Mouse (Mus musculus) stomach, embryonic 16.5 days (tissue): Measurements from ENCODE around the gene BC005537. TPM values are rescaled to one million over a fixed set of nuclear protein-coding genes. Genes with fewer than 3 reads are reported as not detected.

Source experiments
- ATAC-seq: fragments of 200-750 bp; cut with Nextera tagmentation; 2 replicates; pipeline ENCODE4 v1.8.0; 2017; ENCODE audit warnings: moderate number of reproducible peaks, moderate TSS enrichment; ENCODE audit not compliant: insufficient read depth, low FRiP score
- H3K27ac ChIP-seq: fragments of 300-500 bp; sonication (generic); 2 replicates; pipeline ENCODE4 v1.5.1; 2014; ENCODE audit warnings: low read length
- H3K27me3 ChIP-seq: fragments of 300-500 bp; sonication (generic); 2 replicates; pipeline ENCODE4 v1.6.1; 2014; ENCODE audit warnings: low read length, control low read depth, mixed read lengths; ENCODE audit not compliant: control insufficient read depth, insufficient read depth
- H3K36me3 ChIP-seq: fragments of 300-500 bp; sonication (generic); 2 replicates; pipeline ENCODE4 v1.6.1; 2014; ENCODE audit warnings: low read length; ENCODE audit not compliant: control insufficient read depth, insufficient read depth
- H3K4me1 ChIP-seq: fragments of 300-500 bp; sonication (generic); 2 replicates; pipeline ENCODE4 v1.6.1; 2014; ENCODE audit warnings: low read length, control low read depth, mixed read lengths; ENCODE audit not compliant: control insufficient read depth, insufficient read depth
- H3K4me2 ChIP-seq: fragments of 300-500 bp; sonication (generic); 2 replicates; pipeline ENCODE4 v1.6.1; 2014; ENCODE audit warnings: low read depth, low read length, mixed read lengths
- H3K4me3 ChIP-seq: fragments of 300-500 bp; sonication (generic); replicated peaks from 2 replicates; pipeline ENCODE4 v1.5.1; 2014; ENCODE audit warnings: mild to moderate bottlenecking, low read length
- H3K9ac ChIP-seq: fragments of 300-500 bp; sonication (generic); 2 replicates; pipeline ENCODE4 v1.6.1; 2014; ENCODE audit warnings: low read length
- H3K9me3 ChIP-seq: fragments of 300-500 bp; sonication (generic); replicated peaks from 2 replicates; pipeline ENCODE4 v1.6.1; 2016; ENCODE audit warnings: low read length, control low read depth; ENCODE audit not compliant: control insufficient read depth
- WGBS: fragments of 180-500 bp; shearing (Covaris S2); extraction: QIAGEN DNeasy Blood & Tissue Kit; methylation state at CpG from one replicate; pipeline ENCODE4 v1.1.7; 2014; 5-methylcytosine and 5-hydroxymethylcytosine counted together
- polyA plus RNA-seq: library from polyadenylated mRNA; unstranded; fragments of >200 nt; fragmentation: Nextera tagmentation; extraction: Ambion mirVana; gene quantifications from 2 replicates; pipeline ENCODE4 v1.2.1, GENCODE M21; 2015

The BC005537 gene
- polyA plus RNA-seq, 1 experiment from 2014 or later, result 15.2 TPM

- ATAC-seq, result no peak
- no peak overlapping the region for H3K27ac ChIP-seq
- 76% methylated on average over 2 of the region's 2 CpGs for WGBS
Observed at GRCm38 (mm10) chr13:24851989-24852388, 50.5 kb downstream of the BC005537 start.

DNA sequence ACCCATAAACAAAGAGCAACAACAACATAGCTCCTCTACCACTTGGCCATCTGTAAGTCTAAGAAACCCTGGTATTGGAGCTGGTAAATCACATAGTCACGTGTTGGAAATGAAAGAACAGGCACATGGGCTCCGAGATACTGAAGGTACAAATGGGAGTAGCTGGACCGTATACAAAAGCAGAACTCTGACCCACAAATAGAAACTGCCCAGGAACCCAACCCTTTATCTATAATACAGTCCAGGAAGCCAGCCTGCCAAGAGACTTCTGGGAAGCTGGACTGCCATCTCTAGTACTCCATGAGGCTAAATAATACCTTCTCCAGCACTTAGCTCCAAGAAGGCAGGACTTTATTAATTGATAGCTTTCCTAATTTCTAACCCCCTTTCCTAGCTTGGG is 51.1 kb downstream of the BC005537 start:
- ATAC-seq, result no peak
- no peak overlapping the region for H3K27ac ChIP-seq
- no peaks in the 10 kb centered on the region for H3K9me3 ChIP-seq
- 71% methylated on average over 3 of the region's 3 CpGs for WGBS
- no peaks in the 10 kb centered on the region for H3K27me3 ChIP-seq
- H3K4me3 ChIP-seq, result no peak overlapping the region
- H3K4me1 ChIP-seq, result no peaks in the 10 kb centered on the region
- H3K9ac ChIP-seq, result no peak overlapping the region
- no peaks in the 10 kb centered on the region for H3K36me3 ChIP-seq
- H3K4me2 ChIP-seq, result no peak overlapping the region

More at GRCm38 (mm10) chr13:24851989-24852388, 50.5 kb downstream of the BC005537 start:
- no peak overlapping the region for H3K9ac ChIP-seq
- no peaks in the 10 kb centered on the region for H3K36me3 ChIP-seq
- no peaks in the 10 kb centered on the region for H3K4me1 ChIP-seq
- no peak overlapping the region for H3K4me2 ChIP-seq
- no peaks in the 10 kb centered on the region for H3K9me3 ChIP-seq
- no peak overlapping the region for H3K4me3 ChIP-seq
- H3K27me3 ChIP-seq, result no peaks in the 10 kb centered on the region

GRCm38 (mm10) chr13:24859115-24859514 is 57.7 kb downstream of the BC005537 start:
- Histone ChIP-seq H3K4me3 (no peak overlapping the region), H3K4me1 (no peaks in the 10 kb centered on the region; the same call in 1 of the 2 replicates), H3K27me3 (no peaks in the 10 kb centered on the region), H3K9me3 (no peaks in the 10 kb centered on the region), H3K36me3 (no peaks in the 10 kb centered on the region), H3K4me2 (no peak overlapping the region), H3K9ac (no peak overlapping the region), H3K27ac (no peak overlapping the region)
- ATAC-seq, result no peak

DNA sequence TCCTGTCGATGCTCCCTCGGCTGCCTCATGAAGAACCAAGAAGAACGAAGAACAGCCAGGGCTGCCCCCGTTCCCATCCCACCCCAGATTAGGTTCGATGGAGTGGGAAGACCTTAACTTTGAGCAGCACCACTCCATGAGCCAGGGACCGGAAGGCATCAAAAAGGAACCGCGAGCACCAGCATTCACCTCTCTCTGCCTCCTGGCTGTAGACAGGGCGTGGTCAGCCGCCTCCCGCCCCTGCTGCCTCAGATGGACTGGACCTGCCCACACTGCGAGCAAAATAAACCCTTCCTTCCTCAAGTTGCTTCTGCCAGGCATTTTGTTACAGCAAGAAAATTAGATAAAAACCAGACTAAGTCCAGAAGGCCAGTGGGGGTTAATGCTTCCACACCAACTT is 59.6 kb downstream of the BC005537 start:
- H3K27ac ChIP-seq, result no peak overlapping the region
- no peak overlapping the region for H3K4me2 ChIP-seq
- H3K9ac ChIP-seq, result no peak overlapping the region
- no peaks in the 10 kb centered on the region; the same call in 1 of the 2 replicates for H3K4me1 ChIP-seq
- H3K36me3 ChIP-seq, result no peaks in the 10 kb centered on the region
- ATAC-seq, result no peak
- H3K27me3 ChIP-seq, result no peaks in the 10 kb centered on the region
- no peak overlapping the region for H3K4me3 ChIP-seq
- 68% methylated on average over 12 of the region's 12 CpGs for WGBS
- H3K9me3 ChIP-seq, result no peaks in the 10 kb centered on the region

DNA sequence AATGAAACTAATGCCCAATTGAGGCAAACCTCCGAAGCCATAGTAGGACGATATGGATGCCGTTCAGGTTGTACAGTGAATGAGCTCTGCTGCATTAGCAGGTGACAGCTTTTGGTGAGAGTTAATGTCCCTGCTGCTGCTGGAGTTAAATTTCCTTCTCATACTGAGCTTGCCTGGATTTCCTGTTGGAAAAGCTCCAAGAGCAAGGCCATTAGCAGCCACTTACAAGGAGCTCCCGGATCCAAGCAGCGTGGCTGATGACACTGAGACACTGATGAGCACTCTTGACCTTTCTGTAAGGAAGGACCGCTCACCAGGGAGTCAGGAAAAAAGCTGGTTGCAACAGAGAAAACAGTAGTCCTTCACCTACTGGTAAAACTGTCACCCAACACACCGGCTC is 60.6 kb downstream of the BC005537 start:
- no peak overlapping the region for H3K27ac ChIP-seq
- H3K4me2 ChIP-seq, result no peak overlapping the region
- no peaks in the 10 kb centered on the region for H3K9me3 ChIP-seq
- H3K36me3 ChIP-seq, result no peaks in the 10 kb centered on the region
- WGBS, result 50% methylated on average over 7 of the region's 7 CpGs
- no peaks in the 10 kb centered on the region; the same call in 1 of the 2 replicates for H3K4me1 ChIP-seq
- ATAC-seq, result no peak
- H3K27me3 ChIP-seq, result no peaks in the 10 kb centered on the region
- no peak overlapping the region for H3K4me3 ChIP-seq
- H3K9ac ChIP-seq, result no peak overlapping the region

DNA sequence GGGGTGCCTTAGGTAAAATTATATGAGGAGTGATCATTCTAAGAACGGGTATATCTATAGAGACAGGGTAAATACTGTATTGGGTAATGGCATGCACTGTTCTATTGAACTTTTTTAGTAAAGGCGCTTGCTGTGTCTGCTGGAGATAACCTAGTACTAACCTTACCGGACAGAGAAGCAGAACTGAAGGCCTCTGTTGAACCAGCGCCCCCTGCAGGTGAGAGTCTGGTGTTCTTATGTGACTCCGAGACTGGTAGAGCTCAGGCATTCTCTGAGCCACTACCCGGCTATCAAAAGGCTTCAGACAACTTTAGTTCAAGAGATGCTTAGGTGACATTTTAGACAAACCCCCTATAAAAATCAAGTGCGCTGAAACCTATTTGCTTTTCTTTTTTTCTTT is 61.1 kb downstream of the BC005537 start:
- no peak overlapping the region for H3K4me2 ChIP-seq
- H3K27ac ChIP-seq, result no peak overlapping the region
- H3K9ac ChIP-seq, result no peak overlapping the region
- WGBS, result 57% methylated on average over 7 of the region's 7 CpGs
- H3K9me3 ChIP-seq, result no peaks in the 10 kb centered on the region
- H3K4me1 ChIP-seq, result no peaks in the 10 kb centered on the region; the same call in 1 of the 2 replicates
- no peak overlapping the region for H3K4me3 ChIP-seq
- no peaks in the 10 kb centered on the region for H3K36me3 ChIP-seq
- H3K27me3 ChIP-seq, result no peaks in the 10 kb centered on the region
- no peak for ATAC-seq

Other genes starting within 250 kb of the BC005537 start
- gene Ripor2, start 219.5 kb upstream of the BC005537 start, polyA plus RNA-seq, result 3.6 and 4.3 TPM in 2 replicates
- gene Armh2, start 60.4 kb upstream of the BC005537 start, polyA plus RNA-seq, result not detected in 2 replicates
- gene Gmnn, start 39.7 kb upstream of the BC005537 start, polyA plus RNA-seq, result 76.2 and 84.9 TPM in 2 replicates
- gene Acot13, start 29.9 kb downstream of the BC005537 start, polyA plus RNA-seq, result 91.6 and 93.4 TPM in 2 replicates
- gene Tdp2, start 30.0 kb downstream of the BC005537 start, polyA plus RNA-seq, result 39.5 and 42.2 TPM in 2 replicates
- 0.50 and 0.63 TPM in 2 replicates for gene D130043K22Rik, start 43.5 kb downstream of the BC005537 start, polyA plus RNA-seq
- gene Aldh5a1, start 136.0 kb downstream of the BC005537 start, polyA plus RNA-seq, result 7.6 and 7.8 TPM in 2 replicates
- 4.0 and 5.0 TPM in 2 replicates for gene Gpld1, start 141.5 kb downstream of the BC005537 start, polyA plus RNA-seq
- 14.3 and 15.3 TPM in 2 replicates for gene Mrs2, start 218.7 kb downstream of the BC005537 start, polyA plus RNA-seq